Mouse (Mus musculus) ES-Bruce4 (cell line): Measurements from ENCODE around the gene Gstm1. TPM values are rescaled to one million over a fixed set of nuclear protein-coding genes. Genes with fewer than 3 reads are reported as not detected.
"Not testable (repeated sequence)": the region's sequence is repeated elsewhere in the genome, so short reads cannot be mapped to it uniquely, and the experiment has no call there.

Source experiments
- H3K27ac ChIP-seq: 2 replicates; pipeline ENCODE4 v1.5.1; 2012; ENCODE audit warnings: low read length, inconsistent platforms; ENCODE audit not compliant: insufficient read depth
- H3K27me3 ChIP-seq: 2 replicates; pipeline ENCODE4 v1.6.1; 2012; ENCODE audit warnings: mild to moderate bottlenecking, low read length, inconsistent platforms; ENCODE audit not compliant: control insufficient read depth, poor library complexity, insufficient read depth, severe bottlenecking
- H3K36me3 ChIP-seq: 2 replicates; pipeline ENCODE4 v1.6.1; 2012; ENCODE audit warnings: inconsistent platforms, mild to moderate bottlenecking, low read length, moderate library complexity; ENCODE audit not compliant: control insufficient read depth, poor library complexity, insufficient read depth, severe bottlenecking
- H3K4me1 ChIP-seq: one replicate; pipeline ENCODE4 v1.8.1; 2011; ENCODE audit warnings: low read length; ENCODE audit not compliant: control insufficient read depth, insufficient read depth
- H3K4me3 ChIP-seq: 2 replicates; pipeline ENCODE4 v1.5.1; 2011; ENCODE audit warnings: low read depth, mild to moderate bottlenecking, low read length
- H3K9ac ChIP-seq: 2 replicates; pipeline ENCODE4 v1.6.1; 2012; ENCODE audit warnings: low read depth, mild to moderate bottlenecking, inconsistent platforms; ENCODE audit not compliant: poor library complexity, severe bottlenecking
- H3K9me3 ChIP-seq: replicated peaks from 2 replicates; pipeline ENCODE4 v1.6.1; 2012; ENCODE audit warnings: mild to moderate bottlenecking, low read length, inconsistent platforms; ENCODE audit not compliant: control insufficient read depth, poor library complexity, insufficient read depth, severe bottlenecking
- CTCF ChIP-seq: IDR thresholded peaks from one replicate; pipeline ENCODE4 v1.8.1; 2011; ENCODE audit warnings: low read depth, low read length
- EP300 ChIP-seq: IDR thresholded peaks from 2 replicates; pipeline ENCODE4 v1.6.1; 2011; ENCODE audit warnings: low read depth, low read length; ENCODE audit not compliant: insufficient read depth
- POLR2A ChIP-seq: IDR thresholded peaks from one replicate; pipeline ENCODE4 v1.8.1; 2011; ENCODE audit warnings: low read length; ENCODE audit not compliant: insufficient read depth
- polyA plus RNA-seq: library from polyadenylated mRNA; stranded (reverse); fragments of >200 nt; gene quantifications from 2 replicates; pipeline ENCODE4 v1.2.4, GENCODE M21; 2011; ENCODE audit warnings: low read depth; ENCODE audit not compliant: missing spikeins, insufficient read depth, insufficient read length

Gene Gstm1
- polyA plus RNA-seq, 1 experiment, result 163 TPM

DNA sequence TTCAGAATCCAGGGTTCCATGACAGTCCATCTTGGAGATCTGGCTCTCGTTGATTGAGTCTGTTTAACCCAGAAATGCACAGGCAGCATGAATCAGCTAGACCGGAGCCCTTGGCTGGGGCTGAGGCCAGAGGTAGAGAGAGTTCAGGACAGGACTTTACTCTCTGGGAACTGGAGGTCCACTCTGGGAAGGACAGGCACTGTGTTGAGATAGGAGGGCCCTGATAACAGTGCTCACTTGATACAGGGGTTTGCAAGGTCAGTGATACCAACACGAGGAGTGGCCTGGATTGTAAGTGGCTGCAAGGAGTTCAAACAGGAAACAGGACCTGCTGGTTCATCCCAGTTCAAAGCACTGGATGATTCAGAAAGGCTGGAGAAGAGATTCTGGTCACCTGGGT, 40.1 kb downstream of the Gstm1 start:
- no peaks in the 10 kb centered on the region for H3K9me3 ChIP-seq
- TF ChIP-seq POLR2A (no peak), CTCF (no peak), EP300 (no peak)

GRCm38 (mm10) chr3:107974237-107974636, 43.5 kb downstream of the Gstm1 start:
- Histone ChIP-seq H3K36me3 (no peaks in the 10 kb centered on the region), H3K4me3 (no peak overlapping the region), H3K4me1 (no peaks in the 10 kb centered on the region), H3K27ac (no peak overlapping the region), H3K27me3 (no peaks in the 10 kb centered on the region), H3K9ac (no peak overlapping the region), H3K9me3 (no peaks in the 10 kb centered on the region)
- no peak for TF ChIP-seq POLR2A
- no peak for TF ChIP-seq EP300
- no peak for TF ChIP-seq CTCF

More for the DNA sequence above, 40.1 kb downstream of the Gstm1 start:
- no peaks in the 10 kb centered on the region for H3K27me3 ChIP-seq
- H3K36me3 ChIP-seq, result no peaks in the 10 kb centered on the region
- no peak overlapping the region for H3K4me3 ChIP-seq
- no peak overlapping the region for H3K27ac ChIP-seq
- H3K9ac ChIP-seq, result no peak overlapping the region
- no peaks in the 10 kb centered on the region for H3K4me1 ChIP-seq

DNA sequence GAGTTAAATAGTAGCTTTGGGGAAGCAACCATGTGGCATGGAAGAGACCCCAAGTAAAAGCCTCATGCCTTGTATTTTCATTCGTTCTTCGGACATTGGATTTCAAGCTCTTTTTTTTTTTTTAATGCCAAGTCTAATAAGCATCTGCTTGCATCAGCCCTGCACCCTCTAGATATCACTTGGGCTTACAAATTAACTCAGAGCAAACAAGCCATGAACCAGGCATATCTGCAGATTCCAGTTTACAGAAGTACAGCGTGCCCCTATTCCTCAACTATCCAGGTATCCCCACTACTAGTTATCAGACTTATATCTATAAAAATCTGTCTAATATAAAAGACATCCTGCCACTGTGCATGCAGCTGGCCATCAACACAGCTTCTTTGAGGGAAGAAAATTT, 45.7 kb downstream of the Gstm1 start:
- TF ChIP-seq EP300 (no peak), POLR2A (no peak), CTCF (no peak)
- H3K36me3 ChIP-seq, result no peaks in the 10 kb centered on the region

DNA sequence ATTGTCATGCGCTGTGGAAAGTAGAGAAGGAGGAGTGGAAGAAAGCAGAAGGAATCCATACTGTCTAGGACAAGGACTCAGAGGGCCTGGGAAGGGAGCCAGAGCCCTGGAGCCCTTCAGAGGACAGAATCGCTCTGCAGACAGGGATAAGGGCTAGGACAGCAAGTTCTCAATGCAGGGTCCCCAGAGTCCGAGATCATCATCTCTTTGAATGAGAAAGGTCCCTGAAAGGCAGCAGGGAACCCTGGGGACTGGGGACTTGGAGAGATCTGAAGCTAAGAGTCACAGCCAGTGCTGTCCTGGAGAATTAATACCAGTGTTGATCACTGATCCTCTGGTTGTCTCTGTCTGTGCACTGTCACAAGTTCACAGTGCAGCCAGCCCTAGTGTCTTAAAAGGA, 46.7 kb downstream of the Gstm1 start:
- not testable (repeated sequence) for H3K4me3 ChIP-seq, H3K27ac ChIP-seq, H3K4me1 ChIP-seq, H3K9ac ChIP-seq, H3K9me3 ChIP-seq, H3K36me3 ChIP-seq, H3K27me3 ChIP-seq

More for the DNA sequence above, 45.7 kb downstream of the Gstm1 start:
- Histone ChIP-seq H3K9ac (no peak overlapping the region), H3K27me3 (no peaks in the 10 kb centered on the region), H3K4me3 (no peak overlapping the region), H3K27ac (no peak overlapping the region), H3K9me3 (no peaks in the 10 kb centered on the region), H3K4me1 (peaks cover 2% of the 10 kb centered on the region)

DNA sequence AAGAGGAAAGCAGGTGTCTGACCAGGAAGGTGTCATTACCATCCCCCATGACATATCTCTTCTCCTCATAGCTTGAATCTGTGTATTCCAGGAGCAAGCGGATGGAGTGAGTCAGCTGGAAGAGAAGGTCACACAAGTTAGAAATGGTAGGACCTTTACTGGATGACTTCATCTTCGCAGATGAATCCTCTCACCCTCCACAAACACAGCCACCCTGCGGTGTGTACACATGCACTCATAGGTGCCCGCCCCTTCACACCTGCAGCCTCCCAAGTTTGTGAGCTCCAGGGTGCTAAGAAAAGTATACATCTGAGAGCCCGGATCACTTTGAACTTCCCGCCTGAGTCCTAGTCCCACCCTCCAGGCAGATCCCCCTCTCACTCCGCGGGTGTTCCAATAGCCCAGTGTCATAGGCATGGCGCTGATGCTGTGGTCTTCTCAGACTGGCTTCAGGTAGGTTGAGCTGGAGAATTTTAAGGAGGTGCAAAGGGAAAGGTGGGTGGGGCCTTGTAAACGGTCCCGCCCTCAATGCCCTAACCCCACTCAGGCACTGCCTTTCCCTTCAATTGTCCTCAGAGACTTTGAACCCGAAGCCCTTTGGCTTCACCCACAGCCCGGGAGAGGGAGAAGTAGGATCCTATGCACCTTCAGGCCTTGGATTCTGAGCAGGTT, 48.9 kb downstream of the Gstm1 start, which contains the start of gene Gstm3:
Gene Gstm3, minus strand, starts transcription at position 560 of the 672 bp plus-strand sequence.
- Histone ChIP-seq H3K27ac (no peak within 1 kb of the TSS), H3K4me3 (peak within 1 kb of the TSS; percentile 18; the same call in 1 of the 2 replicates), H3K9ac (no peak within 1 kb of the TSS), H3K27me3 (no peaks in the 10 kb centered on the region), H3K4me1 (peaks cover 18% of the 10 kb centered on the region), H3K36me3 (no peaks in the 10 kb centered on the region), H3K9me3 (no peaks in the 10 kb centered on the region)
- no peak for TF ChIP-seq POLR2A
- TF ChIP-seq EP300, result no peak
- TF ChIP-seq CTCF, result no peak

DNA sequence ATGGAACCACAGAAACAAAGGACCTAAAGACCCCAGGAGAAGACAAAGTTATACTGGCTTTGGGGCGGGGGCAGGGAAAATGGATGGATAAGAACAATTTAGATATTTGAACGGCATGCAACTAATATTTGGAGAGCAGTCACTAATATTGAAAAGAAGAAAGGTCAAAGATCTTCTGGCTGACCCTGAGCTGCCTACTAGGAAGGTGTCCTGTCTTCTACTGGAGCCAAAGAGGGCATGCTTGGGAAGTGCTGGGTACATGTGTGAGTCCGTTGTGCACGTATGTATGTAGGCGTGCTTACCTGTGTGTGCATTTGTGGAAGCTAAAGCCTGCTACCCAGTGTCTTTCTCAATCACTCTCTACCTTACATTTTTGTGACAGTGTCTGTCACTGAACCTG, 51.1 kb downstream of the Gstm1 start:
- H3K27me3 ChIP-seq, result no peaks in the 10 kb centered on the region
- H3K4me1 ChIP-seq, result peaks cover 19% of the 10 kb centered on the region
- no peak for TF ChIP-seq CTCF
- no peak for TF ChIP-seq EP300
- TF ChIP-seq POLR2A, result no peak
- H3K9ac ChIP-seq, result no peak overlapping the region
- no peaks in the 10 kb centered on the region for H3K36me3 ChIP-seq
- H3K4me3 ChIP-seq, result no peak overlapping the region
- no peak overlapping the region for H3K27ac ChIP-seq
- H3K9me3 ChIP-seq, result no peaks in the 10 kb centered on the region
